Mouse (Mus musculus) lung, postnatal 14 days (tissue): ENCODE data around the gene Kri1.
A peak's percentile ranks its signal among the peaks of the same experiment; 100 is the strongest.
"Not testable (repeated sequence)": the region's sequence is repeated elsewhere in the genome, so short reads cannot be mapped to it uniquely, and the experiment has no call there.

ENCODE experiments used
- DNase-seq: peaks from one replicate; pipeline ENCODE4 v3.0.0; 2021

The Kri1 gene

GRCm38 (mm10) chr9:21241343-21241742, 46.4 kb downstream of the Kri1 start:
- DNase-seq, result peak; percentile 89

GRCm38 (mm10) chr9:21239465-21239848, 48.3 kb downstream of the Kri1 start:
- no peak for DNase-seq

GRCm38 (mm10) chr9:21238733-21239464, 48.9 kb downstream of the Kri1 start, which contains the start of gene Keap1:
Gene Keap1 (minus strand): TSS chr9:21239361.
- peak; percentile 83 for DNase-seq

GRCm38 (mm10) chr9:21238004-21238732, 49.6 kb downstream of the Kri1 start:
- no peak for DNase-seq

- peak; percentile 17 for DNase-seq
Measured at GRCm38 (mm10) chr9:21237368-21238003, 50.3 kb downstream of the Kri1 start.

- DNase-seq, result no peak
Measured at GRCm38 (mm10) chr9:21236991-21237367, 50.8 kb downstream of the Kri1 start.

- DNase-seq, result no peak
Measured at GRCm38 (mm10) chr9:21235341-21235740, 52.4 kb downstream of the Kri1 start.

- DNase-seq, result no peak
Measured at GRCm38 (mm10) chr9:21233805-21234204, 54.0 kb downstream of the Kri1 start.

GRCm38 (mm10) chr9:21233366-21233765, 54.4 kb downstream of the Kri1 start:
- no peak for DNase-seq

GRCm38 (mm10) chr9:21232867-21233266, 54.9 kb downstream of the Kri1 start:
- DNase-seq, result no peak

GRCm38 (mm10) chr9:21231551-21231950, 56.2 kb downstream of the Kri1 start:
- DNase-seq, result no peak

- no peak for DNase-seq
Measured at GRCm38 (mm10) chr9:21227342-21227741, 60.4 kb downstream of the Kri1 start.

- no peak for DNase-seq
Measured at GRCm38 (mm10) chr9:21225415-21225758, 62.4 kb downstream of the Kri1 start.

- DNase-seq, result peak; percentile 31
Measured at GRCm38 (mm10) chr9:21224576-21225414, 63.0 kb downstream of the Kri1 start.

- no peak for DNase-seq
Measured at GRCm38 (mm10) chr9:21223906-21224305, 63.9 kb downstream of the Kri1 start.

GRCm38 (mm10) chr9:21223490-21223889, 64.3 kb downstream of the Kri1 start:
- DNase-seq, result not testable (repeated sequence)
